Mouse (Mus musculus) testis, adult 2 months (tissue): ENCODE measurements around the gene Olfr1361.

Experiments used
- CTCF ChIP-seq: fragments of 200-500 bp; IDR thresholded peaks from 2 replicates; pipeline ENCODE4 v1.5.1; 2012; ENCODE audit warnings: low read depth, mild to moderate bottlenecking, inconsistent platforms, low read length, moderate library complexity; ENCODE audit not compliant: control insufficient read depth, insufficient read depth, insufficient replicate concordance
- POLR2A ChIP-seq: fragments of 200-500 bp; IDR thresholded peaks from 2 replicates; pipeline ENCODE4 v1.6.1; 2012; ENCODE audit warnings: low read depth, mild to moderate bottlenecking, inconsistent platforms, low read length, moderate library complexity; ENCODE audit not compliant: control insufficient read depth

DNA sequence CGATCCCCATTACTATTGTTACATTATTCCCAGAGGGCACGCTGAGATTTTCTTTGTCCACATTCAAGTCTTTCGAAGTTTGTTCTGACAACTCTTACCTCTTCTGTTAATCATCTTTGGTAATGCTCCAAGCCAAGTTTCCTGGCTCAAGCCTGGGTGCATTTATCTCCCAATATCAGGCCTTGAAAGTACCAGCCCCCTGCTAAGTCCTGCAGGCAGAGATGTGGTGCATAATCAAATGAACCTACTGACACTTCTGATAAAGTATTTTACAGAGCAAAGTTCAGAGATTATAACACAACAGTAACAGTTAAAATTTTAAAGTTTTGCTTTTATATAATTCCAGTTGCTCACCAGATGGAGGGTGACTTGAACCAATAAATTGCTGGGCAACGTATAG is 48.5 kb upstream of the Olfr1361 start:
- no peak for TF ChIP-seq CTCF
- no peak for TF ChIP-seq POLR2A
